Mouse (Mus musculus) liver, embryonic 14.5 days (tissue): Measurements from ENCODE around the gene Gm37240. TPM values are rescaled to one million over a fixed set of nuclear protein-coding genes. Genes with fewer than 3 reads are reported as not detected.

Experiments
- ATAC-seq: fragments of 200-750 bp; cut with Nextera tagmentation; 2 replicates; pipeline ENCODE4 v1.8.0; 2017; ENCODE audit warnings: moderate number of reproducible peaks, mild to moderate bottlenecking, moderate library complexity; ENCODE audit not compliant: insufficient read depth
- DNase-seq, 3 experiments: peaks; one replicate each; pipeline ENCODE4 v3.0.0-alpha.2; 2012 to 2013; ENCODE audit warnings: low read depth in 3 of 3, low spot score in 3 of 3
- H3K27ac ChIP-seq: fragments of 300-500 bp; sonication (generic); 2 replicates; pipeline ENCODE4 v1.5.1; 2014; ENCODE audit warnings: moderate library complexity, mild to moderate bottlenecking, control low read depth, inconsistent platforms
- H3K27me3 ChIP-seq: fragments of 300-500 bp; sonication (generic); 2 replicates; pipeline ENCODE4 v1.6.1; 2014; ENCODE audit warnings: mild to moderate bottlenecking, low read length, moderate library complexity; ENCODE audit not compliant: control insufficient read depth, insufficient read depth
- H3K36me3 ChIP-seq: fragments of 300-500 bp; sonication (generic); replicated peaks from 2 replicates; pipeline ENCODE4 v1.6.1; 2014; ENCODE audit warnings: low read depth; ENCODE audit not compliant: control insufficient read depth, insufficient read depth
- H3K4me1 ChIP-seq, 2 experiments: fragments of 200-500 bp in 1 of 2; fragments of 300-500 bp in 1 of 2; sonication (generic) in 1 of 2; replicated peaks; 2 replicates each; pipeline ENCODE4 v1.6.1; 2012 to 2014; ENCODE audit warnings: antibody characterized with exemption in 1 of 2, inconsistent platforms in 1 of 2, low read length in 1 of 2; ENCODE audit not compliant: control insufficient read depth in 2 of 2, insufficient read depth in 2 of 2
- H3K4me2 ChIP-seq: fragments of 300-500 bp; sonication (generic); 2 replicates; pipeline ENCODE4 v1.6.1; 2014; ENCODE audit warnings: low read depth, mild to moderate bottlenecking, control low read depth, moderate library complexity
- H3K4me3 ChIP-seq, 2 experiments: fragments of 200-500 bp in 1 of 2; fragments of 300-500 bp in 1 of 2; sonication (generic) in 1 of 2; 2 replicates each; pipeline ENCODE4 v1.5.1; 2012 to 2014; ENCODE audit warnings: low read depth in 2 of 2, low read length in 2 of 2, mild to moderate bottlenecking in 2 of 2, control low read depth in 1 of 2, inconsistent platforms in 1 of 2, moderate library complexity in 1 of 2; ENCODE audit not compliant: insufficient read depth in 1 of 2
- H3K9ac ChIP-seq: fragments of 300-500 bp; sonication (generic); replicated peaks from 2 replicates; pipeline ENCODE4 v1.6.1; 2014; ENCODE audit warnings: mild to moderate bottlenecking, control low read depth, moderate library complexity
- H3K9me3 ChIP-seq: fragments of 300-500 bp; sonication (generic); 2 replicates; pipeline ENCODE4 v1.6.1; 2016; ENCODE audit warnings: low read length, mixed read lengths; ENCODE audit not compliant: control insufficient read depth
- CTCF ChIP-seq: IDR thresholded peaks from 2 replicates; pipeline ENCODE4 v1.5.1; 2016; ENCODE audit warnings: antibody characterized with exemption, low read depth, control low read depth
- EP300 ChIP-seq: IDR thresholded peaks from 2 replicates; pipeline ENCODE4 v1.6.1; 2016; ENCODE audit warnings: antibody characterized with exemption, low read depth
- WGBS: fragments of 180-500 bp; shearing (Covaris S2); extraction: QIAGEN DNeasy Blood & Tissue Kit; methylation state at CpG from one replicate; pipeline ENCODE4 v1.1.7; 2014; ENCODE audit not compliant: insufficient replicate concordance; 5-methylcytosine and 5-hydroxymethylcytosine counted together
- polyA plus RNA-seq, 2 experiments: library from polyadenylated mRNA; depleted of rRNA in 1 of 2; stranded (reverse) in 1 of 2; unstranded in 1 of 2; fragments of >200 nt; fragmentation: Nextera tagmentation in 1 of 2; extraction: Ambion mirVana in 1 of 2; gene quantifications; 2 replicates each; pipeline versions ENCODE4 v1.2.1 to v1.2.3; 2012 to 2014

The Gm37240 gene
- polyA plus RNA-seq, 2 experiments, result 0.03 to 0.30 TPM

- H3K27ac ChIP-seq, result no peak overlapping the region
- H3K4me3 ChIP-seq, result no peak overlapping the region
- H3K9ac ChIP-seq, result no peak overlapping the region
- WGBS, result 62% methylated on average over 10 of the region's 10 CpGs
- no peak for DNase-seq
- no peak for ATAC-seq
- H3K27me3 ChIP-seq, result no peaks in the 10 kb centered on the region
- H3K4me1 ChIP-seq, result no peaks in the 10 kb centered on the region
- no peak overlapping the region for H3K4me2 ChIP-seq
- H3K36me3 ChIP-seq, result no peaks in the 10 kb centered on the region
- TF ChIP-seq EP300 (no peak), CTCF (no peak)
- H3K9me3 ChIP-seq, result no peaks in the 10 kb centered on the region
Observed at GRCm38 (mm10) chr3:85664591-85665171, 222.6 kb downstream of the Gm37240 start.

DNA sequence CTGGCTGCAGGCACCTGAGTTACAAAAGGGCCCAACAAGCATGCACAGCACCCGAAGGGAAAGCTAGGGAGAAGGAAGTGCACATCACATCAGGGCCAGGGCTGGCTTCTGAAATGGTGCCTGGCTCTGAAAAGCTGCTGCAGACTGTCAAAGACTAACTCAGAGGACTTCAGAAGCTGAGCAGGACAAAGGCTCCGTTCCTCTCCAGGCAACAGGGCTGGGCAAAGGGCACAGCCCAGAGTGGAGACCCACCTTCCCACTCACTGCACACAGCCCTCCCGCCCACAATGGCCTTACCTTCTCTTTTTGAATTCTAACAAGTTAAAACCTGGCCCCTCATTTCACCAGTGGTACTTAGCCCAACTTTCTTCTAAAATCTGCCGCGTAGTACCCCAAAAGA lies 223.5 kb downstream of the Gm37240 start:
- Histone ChIP-seq H3K4me2 (no peak overlapping the region), H3K36me3 (no peaks in the 10 kb centered on the region), H3K4me1 (no peaks in the 10 kb centered on the region), H3K27ac (no peak overlapping the region), H3K4me3 (no peak overlapping the region), H3K9me3 (no peaks in the 10 kb centered on the region), H3K9ac (no peak overlapping the region), H3K27me3 (no peaks in the 10 kb centered on the region)
- DNase-seq (no peak), ATAC-seq (no peak)
- TF ChIP-seq EP300 (no peak), CTCF (no peak)
- WGBS, result 51% methylated on average over 5 of the region's 5 CpGs

DNA sequence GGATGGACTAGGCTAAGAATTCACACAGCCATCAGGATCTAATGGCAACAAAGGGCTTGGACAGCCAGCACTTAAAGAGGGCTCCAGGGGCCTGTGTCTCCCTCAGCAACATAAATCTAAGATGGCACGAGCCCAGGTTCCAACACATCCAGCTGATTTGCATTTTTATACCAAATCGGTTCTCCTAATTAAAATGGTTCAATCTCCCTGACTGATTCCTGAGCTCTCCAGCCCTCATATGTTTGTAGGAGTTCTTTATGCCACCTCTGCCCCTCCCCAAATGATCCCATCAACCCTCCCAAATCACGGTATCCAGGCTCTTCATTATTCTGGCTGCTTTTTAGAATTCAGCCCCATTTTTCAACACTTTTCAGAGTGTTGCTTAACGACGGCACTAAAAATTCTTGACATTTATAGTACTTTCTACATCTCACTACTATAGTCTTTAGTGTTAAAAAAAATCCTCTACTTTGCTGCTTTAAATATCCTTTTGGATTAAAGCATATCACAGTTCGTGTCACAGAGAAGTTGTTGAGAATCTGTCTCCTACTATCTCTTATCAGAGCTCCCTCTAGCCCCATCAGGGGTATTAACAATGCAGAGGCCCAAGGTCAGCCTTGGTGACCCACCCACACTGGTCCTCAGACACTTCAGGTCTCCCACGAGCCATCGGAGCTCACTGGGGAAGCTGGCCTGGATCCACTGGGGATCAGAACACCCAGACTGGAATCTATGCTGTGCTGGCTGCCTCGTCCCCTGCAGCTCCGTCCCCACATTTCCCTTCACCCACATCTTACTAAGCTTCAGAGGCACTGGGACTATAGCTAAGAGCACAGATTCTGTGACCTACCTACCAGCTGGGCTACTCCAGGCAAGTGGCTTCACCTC lies 225.1 kb downstream of the Gm37240 start:
- H3K4me1 ChIP-seq, result no peaks in the 10 kb centered on the region
- H3K27ac ChIP-seq, result no peak overlapping the region
- no peak for ATAC-seq
- H3K4me3 ChIP-seq, result no peak overlapping the region
- no peaks in the 10 kb centered on the region for H3K27me3 ChIP-seq
- no peaks in the 10 kb centered on the region for H3K9me3 ChIP-seq
- TF ChIP-seq CTCF, result no peak
- no peak for TF ChIP-seq EP300
- 61% methylated on average over 10 of the region's 10 CpGs for WGBS
- H3K36me3 ChIP-seq, result no peaks in the 10 kb centered on the region
- H3K9ac ChIP-seq, result no peak overlapping the region
- no peak for DNase-seq
- no peak overlapping the region for H3K4me2 ChIP-seq

- no peak for DNase-seq
- Histone ChIP-seq H3K36me3 (no peaks in the 10 kb centered on the region), H3K9ac (no peak overlapping the region), H3K27me3 (no peaks in the 10 kb centered on the region), H3K27ac (no peak overlapping the region), H3K4me3 (no peak overlapping the region), H3K4me1 (no peaks in the 10 kb centered on the region), H3K9me3 (no peaks in the 10 kb centered on the region), H3K4me2 (no peak overlapping the region)
- 79% methylated on average over 7 of the region's 7 CpGs for WGBS
- no peak for TF ChIP-seq EP300
- no peak for ATAC-seq
Observed at GRCm38 (mm10) chr3:85659681-85660080, 227.6 kb downstream of the Gm37240 start.

- no peak for ATAC-seq
- H3K4me1 ChIP-seq, result peaks cover 0 to 6% of the 10 kb centered on the region in 2 experiments; a peak in 1 of 4 replicates
- H3K4me2 ChIP-seq, result no peak overlapping the region
- H3K9me3 ChIP-seq, result no peaks in the 10 kb centered on the region
- H3K27ac ChIP-seq, result no peak overlapping the region
- 73% methylated on average over 3 of the region's 3 CpGs for WGBS
- H3K36me3 ChIP-seq, result no peaks in the 10 kb centered on the region
- no peak for TF ChIP-seq EP300
- no peak for TF ChIP-seq CTCF
- no peak for DNase-seq
- no peaks in the 10 kb centered on the region for H3K27me3 ChIP-seq
- no peak overlapping the region for H3K4me3 ChIP-seq
- no peak overlapping the region for H3K9ac ChIP-seq
Observed at GRCm38 (mm10) chr3:85655538-85655937, 231.8 kb downstream of the Gm37240 start.
